Mouse (Mus musculus) cerebellum, adult 2 months (tissue): Measurements from ENCODE around the gene Rps5.
"Not testable (repeated sequence)": the region's sequence is repeated elsewhere in the genome, so short reads cannot be mapped to it uniquely, and the experiment has no call there.

ENCODE experiments used
- CTCF ChIP-seq: fragments of 200-500 bp; IDR thresholded peaks from 2 replicates; pipeline ENCODE4 v1.5.1; 2011; ENCODE audit warnings: low read depth, mild to moderate bottlenecking, control low read depth, low read length, moderate library complexity, borderline replicate concordance; ENCODE audit not compliant: insufficient read depth
- POLR2A ChIP-seq: fragments of 200-500 bp; IDR thresholded peaks from 2 replicates; pipeline ENCODE4 v1.6.1; 2011; ENCODE audit warnings: low read length, control low read depth, borderline replicate concordance; ENCODE audit not compliant: insufficient read depth

- not testable (repeated sequence) for TF ChIP-seq POLR2A, CTCF
These were observed 15.2 kb downstream of the Rps5 start for GRCm38 (mm10) chr7:12937254-12937803.
